Mouse (Mus musculus) midbrain, postnatal 0 days (tissue): ENCODE measurements around the gene BC053393. TPM values are rescaled to one million over a fixed set of nuclear protein-coding genes. Genes with fewer than 3 reads are reported as not detected.
A peak's percentile ranks its signal among the peaks of the same experiment; 100 is the strongest.

Experiments used
- ATAC-seq: fragments of 200-750 bp; cut with Nextera tagmentation; 2 replicates; pipeline ENCODE4 v1.8.0; 2017; ENCODE audit warnings: moderate number of reproducible peaks, mild to moderate bottlenecking, moderate TSS enrichment, moderate library complexity; ENCODE audit not compliant: low FRiP score
- DNase-seq: peaks from one replicate; pipeline ENCODE4 v3.0.0-alpha.2; 2015; ENCODE audit warnings: low spot score
- H3K27ac ChIP-seq: fragments of 300-500 bp; sonication (generic); 2 replicates; pipeline ENCODE4 v1.5.1; 2014; ENCODE audit warnings: low read depth, mild to moderate bottlenecking, low read length, mixed read lengths
- H3K27me3 ChIP-seq: fragments of 300-500 bp; sonication (generic); 2 replicates; pipeline ENCODE4 v1.6.1; 2014; ENCODE audit warnings: low read length, control low read depth, mixed read lengths; ENCODE audit not compliant: insufficient read depth
- H3K36me3 ChIP-seq: fragments of 300-500 bp; sonication (generic); 2 replicates; pipeline ENCODE4 v1.6.1; 2014; ENCODE audit warnings: low read length, control low read depth, mixed read lengths; ENCODE audit not compliant: insufficient read depth
- H3K4me1 ChIP-seq: fragments of 300-500 bp; sonication (generic); 2 replicates; pipeline ENCODE4 v1.6.1; 2014; ENCODE audit warnings: mild to moderate bottlenecking, control low read depth, antibody characterized with exemption, low read length, mixed read lengths; ENCODE audit not compliant: insufficient read depth
- H3K4me2 ChIP-seq: fragments of 300-500 bp; sonication (generic); 2 replicates; pipeline ENCODE4 v1.6.1; 2014; ENCODE audit warnings: low read depth, mild to moderate bottlenecking, low read length, mixed read lengths; ENCODE audit not compliant: poor library complexity, severe bottlenecking
- H3K4me3 ChIP-seq: fragments of 300-500 bp; sonication (generic); 2 replicates; pipeline ENCODE4 v1.5.1; 2014; ENCODE audit warnings: low read depth, mild to moderate bottlenecking, low read length, moderate library complexity
- H3K9ac ChIP-seq: fragments of 300-500 bp; sonication (generic); replicated peaks from 2 replicates; pipeline ENCODE4 v1.6.1; 2014; ENCODE audit warnings: mild to moderate bottlenecking, low read length, moderate library complexity, mixed read lengths; ENCODE audit not compliant: poor library complexity, severe bottlenecking
- H3K9me3 ChIP-seq: fragments of 300-500 bp; sonication (generic); 2 replicates; pipeline ENCODE4 v1.6.1; 2016; ENCODE audit warnings: low read length, control low read depth
- CTCF ChIP-seq: IDR thresholded peaks from 2 replicates; pipeline ENCODE4 v1.5.1; 2016; ENCODE audit warnings: antibody characterized with exemption, mild to moderate bottlenecking
- WGBS: fragments of 180-500 bp; shearing (Covaris S2); extraction: QIAGEN DNeasy Blood & Tissue Kit; methylation state at CpG from one replicate; pipeline ENCODE4 v1.1.7; 2014; 5-methylcytosine and 5-hydroxymethylcytosine counted together
- polyA plus RNA-seq: library from polyadenylated mRNA; unstranded; fragments of >200 nt; fragmentation: Nextera tagmentation; extraction: Ambion mirVana; gene quantifications from 2 replicates; pipeline ENCODE4 v1.2.1, GENCODE M21; 2015
- total RNA-seq: library from RNA; depleted of rRNA; stranded (reverse); fragments of >200 nt; gene quantifications from 2 replicates; pipeline ENCODE4 v1.2.3, GENCODE M21; 2014; rRNA removed

BC053393 gene
- not detected in 2 replicates for total RNA-seq
- not detected in 2 replicates for polyA plus RNA-seq

DNA sequence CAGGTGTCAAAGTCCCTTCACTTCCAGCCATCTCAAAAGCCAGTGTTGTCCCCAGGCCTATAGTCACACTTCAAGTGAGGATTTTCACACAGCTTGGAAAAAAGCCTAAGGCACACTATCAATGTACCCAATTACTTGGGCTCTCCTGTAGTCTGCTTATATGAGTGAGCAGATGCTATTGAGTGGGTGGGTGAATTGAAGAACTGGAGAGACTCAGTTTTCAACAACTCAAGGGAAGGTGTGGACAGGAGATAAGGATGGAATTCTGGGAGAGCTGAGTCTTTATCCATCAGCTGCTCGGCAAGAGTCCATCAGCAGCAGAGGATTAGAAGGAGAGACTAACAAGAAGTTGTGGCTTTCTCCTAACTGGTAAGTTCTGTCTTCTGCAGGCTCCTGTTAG is at the start of gene BC053393:
BC053393 (plus strand) TSS at position 210 of the 400 bp plus-strand sequence.
- Histone ChIP-seq H3K9me3 (no peaks in the 10 kb centered on the region), H3K4me1 (no peaks in the 10 kb centered on the region), H3K9ac (no peak within 1 kb of the TSS), H3K27me3 (no peaks in the 10 kb centered on the region), H3K4me2 (no peak within 1 kb of the TSS), H3K4me3 (no peak within 1 kb of the TSS), H3K36me3 (no peaks in the 10 kb centered on the region), H3K27ac (no peak within 1 kb of the TSS)
- no peak for TF ChIP-seq CTCF
- 87% methylated on average over 1 of the region's 1 CpGs for whole genome bisulfite sequencing
- ATAC-seq (no peak), DNase-seq (no peak)

DNA sequence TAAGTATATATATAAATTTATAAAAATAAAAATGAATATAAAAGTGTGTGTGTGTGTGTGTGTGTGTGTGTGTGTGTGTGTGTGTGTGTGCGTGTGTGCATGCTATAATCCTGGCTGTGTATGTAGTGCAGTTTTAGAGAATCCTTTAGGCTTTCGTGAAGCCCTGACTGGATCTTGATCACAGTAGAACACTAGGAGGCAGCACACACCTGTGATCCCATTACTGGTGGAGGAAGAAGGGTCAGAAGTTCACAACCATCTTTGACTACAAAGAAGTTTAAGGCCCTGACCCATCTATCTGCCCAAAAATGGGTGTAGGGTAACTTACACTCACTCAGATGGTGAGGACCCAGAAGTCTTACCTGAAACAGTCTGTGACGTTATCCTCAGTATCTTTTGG is 48.6 kb upstream of the BC053393 start:
- Histone ChIP-seq H3K9me3 (no peaks in the 10 kb centered on the region), H3K36me3 (no peaks in the 10 kb centered on the region), H3K27me3 (no peaks in the 10 kb centered on the region), H3K4me1 (no peaks in the 10 kb centered on the region), H3K4me2 (no peak overlapping the region), H3K4me3 (no peak overlapping the region), H3K9ac (no peak overlapping the region), H3K27ac (no peak overlapping the region)
- WGBS: 78% methylated on average over 3 of the region's 3 CpGs
- peak; percentile 37; the same call in 1 of the 2 replicates for TF ChIP-seq CTCF
- no peak for ATAC-seq
- no peak for DNase-seq

DNA sequence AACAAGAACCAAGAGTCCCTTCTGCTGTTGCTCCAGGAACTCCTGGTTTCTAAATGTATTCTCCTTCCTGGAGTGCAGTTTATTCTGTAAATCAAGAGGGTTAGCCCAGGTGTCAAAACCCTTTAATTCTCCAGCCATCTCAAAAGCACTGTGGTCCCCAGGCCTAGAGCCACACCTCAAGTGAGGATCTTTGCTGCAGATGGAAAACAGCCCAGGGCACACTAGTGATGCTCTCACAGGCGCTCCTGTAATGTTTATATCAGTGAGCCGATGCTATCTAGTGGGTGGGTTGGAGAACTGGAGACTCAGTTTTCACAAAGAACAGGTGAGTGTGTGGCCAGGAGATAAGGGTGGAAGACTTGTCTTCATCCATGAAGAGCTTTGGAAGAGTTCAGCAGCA is 47.4 kb upstream of the BC053393 start, which contains the start of gene Gm12169:
Gm12169 (plus strand) TSS at position 301 of the 400 bp plus-strand sequence.
- Histone ChIP-seq H3K36me3 (no peaks in the 10 kb centered on the region), H3K4me2 (no peak within 1 kb of the TSS), H3K9ac (no peak within 1 kb of the TSS), H3K9me3 (no peaks in the 10 kb centered on the region), H3K27me3 (no peaks in the 10 kb centered on the region), H3K4me1 (no peaks in the 10 kb centered on the region), H3K4me3 (no peak within 1 kb of the TSS), H3K27ac (no peak within 1 kb of the TSS)
- no peak for DNase-seq
- no peak for ATAC-seq
- TF ChIP-seq CTCF: no peak
- whole genome bisulfite sequencing: 93% methylated on average over 2 of the region's 2 CpGs

DNA sequence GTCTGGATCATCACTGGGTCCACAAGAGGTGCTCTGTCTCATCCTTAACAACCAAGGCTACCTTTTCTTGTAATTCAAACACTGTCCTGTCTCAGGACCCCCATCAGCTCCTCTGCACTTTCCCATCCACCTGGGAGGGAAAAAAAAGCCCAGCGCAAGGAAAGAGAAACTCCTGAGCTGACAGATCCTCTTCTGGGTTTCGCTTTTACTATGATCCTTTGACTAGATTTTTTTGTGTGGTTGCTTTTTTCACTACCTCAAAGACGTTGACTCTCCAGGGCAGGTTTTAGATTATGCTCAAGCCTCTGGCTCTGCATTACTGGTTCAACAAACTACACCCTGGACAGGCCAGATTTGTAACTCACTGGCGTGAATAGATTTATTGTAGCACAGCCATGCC is 41.2 kb upstream of the BC053393 start:
- Histone ChIP-seq H3K4me1 (no peaks in the 10 kb centered on the region), H3K4me3 (no peak overlapping the region), H3K27me3 (no peaks in the 10 kb centered on the region), H3K9ac (no peak overlapping the region), H3K27ac (no peak overlapping the region), H3K9me3 (no peaks in the 10 kb centered on the region), H3K36me3 (no peaks in the 10 kb centered on the region), H3K4me2 (no peak overlapping the region)
- TF ChIP-seq CTCF: no peak
- DNase-seq (no peak), ATAC-seq (no peak)
- 75% methylated on average over 4 of the region's 4 CpGs for WGBS

GRCm38 (mm10) chr11:46536978-46537377 is 34.4 kb upstream of the BC053393 start:
- TF ChIP-seq CTCF: no peak

DNA sequence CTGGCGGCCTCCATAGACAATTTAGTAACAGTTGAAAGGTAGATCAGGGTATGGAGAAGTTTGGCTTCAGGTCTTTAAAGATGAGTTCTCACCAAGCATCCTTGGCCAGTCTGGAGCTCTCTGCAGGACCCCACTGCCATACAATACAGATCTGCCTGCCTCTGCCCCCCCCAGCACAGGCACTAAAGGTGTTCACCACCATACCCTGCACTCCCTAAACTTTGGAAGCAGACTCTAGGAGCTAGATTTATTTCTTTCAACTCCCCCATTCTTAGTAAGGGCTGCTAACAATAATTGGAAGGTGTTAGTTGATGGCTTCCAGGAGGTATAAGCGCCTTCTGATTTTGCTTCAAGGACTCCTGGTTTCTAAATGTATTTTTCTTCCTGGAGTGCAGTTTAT is 27.8 kb upstream of the BC053393 start:
- WGBS: 95% methylated on average over 2 of the region's 2 CpGs
- Histone ChIP-seq H3K27me3 (no peaks in the 10 kb centered on the region), H3K9me3 (no peaks in the 10 kb centered on the region), H3K4me3 (no peak overlapping the region), H3K4me2 (no peak overlapping the region), H3K9ac (no peak overlapping the region), H3K36me3 (no peaks in the 10 kb centered on the region), H3K27ac (no peak overlapping the region), H3K4me1 (no peaks in the 10 kb centered on the region)
- no peak for TF ChIP-seq CTCF
- no peak for ATAC-seq
- no peak for DNase-seq

More at GRCm38 (mm10) chr11:46536978-46537377, 34.4 kb upstream of the BC053393 start:
- Histone ChIP-seq H3K4me2 (no peak overlapping the region), H3K4me3 (no peak overlapping the region), H3K27ac (no peak overlapping the region), H3K9me3 (no peaks in the 10 kb centered on the region), H3K4me1 (no peaks in the 10 kb centered on the region), H3K9ac (no peak overlapping the region), H3K27me3 (no peaks in the 10 kb centered on the region), H3K36me3 (no peaks in the 10 kb centered on the region)
- 46% methylated on average over 4 of the region's 4 CpGs for WGBS
- DNase-seq (peak; percentile 14), ATAC-seq (no peak)
